Mouse (Mus musculus) hindbrain, embryonic 15.5 days (tissue): Measurements from ENCODE around the gene Vmn1r131. TPM values are rescaled to one million over a fixed set of nuclear protein-coding genes. Genes with fewer than 3 reads are reported as not detected.
"Not testable (repeated sequence)": the region's sequence is repeated elsewhere in the genome, so short reads cannot be mapped to it uniquely, and the experiment has no call there.

Source experiments
- ATAC-seq: fragments of 200-750 bp; cut with Nextera tagmentation; 2 replicates; pipeline ENCODE4 v1.8.0; 2017; ENCODE audit warnings: low read depth, moderate number of reproducible peaks, moderate TSS enrichment; ENCODE audit not compliant: low FRiP score
- H3K27ac ChIP-seq: fragments of 300-500 bp; sonication (generic); replicated peaks from 2 replicates; pipeline ENCODE4 v1.5.1; 2015; ENCODE audit warnings: mild to moderate bottlenecking, inconsistent platforms
- H3K27me3 ChIP-seq: fragments of 300-500 bp; sonication (generic); 2 replicates; pipeline ENCODE4 v1.6.1; 2015; ENCODE audit warnings: control low read depth, inconsistent platforms
- H3K36me3 ChIP-seq: fragments of 300-500 bp; sonication (generic); 2 replicates; pipeline ENCODE4 v1.6.1; 2015; ENCODE audit warnings: control low read depth, inconsistent platforms
- H3K4me1 ChIP-seq: fragments of 300-500 bp; sonication (generic); replicated peaks from 2 replicates; pipeline ENCODE4 v1.6.1; 2015; ENCODE audit warnings: control low read depth, inconsistent platforms
- H3K4me2 ChIP-seq: fragments of 300-500 bp; sonication (generic); 2 replicates; pipeline ENCODE4 v1.6.1; 2015; ENCODE audit warnings: moderate library complexity, mild to moderate bottlenecking, inconsistent platforms
- H3K4me3 ChIP-seq: fragments of 300-500 bp; sonication (generic); 2 replicates; pipeline ENCODE4 v1.5.1; 2015; ENCODE audit warnings: mild to moderate bottlenecking, inconsistent platforms
- H3K9ac ChIP-seq: fragments of 300-500 bp; sonication (generic); 2 replicates; pipeline ENCODE4 v1.6.1; 2015; ENCODE audit warnings: inconsistent platforms
- H3K9me3 ChIP-seq: fragments of 300-500 bp; sonication (generic); 2 replicates; pipeline ENCODE4 v1.6.1; 2016; ENCODE audit warnings: control low read depth, inconsistent platforms
- WGBS: fragments of 180-500 bp; shearing (Covaris S2); methylation state at CpG from one replicate; pipeline ENCODE4 v1.1.7; 2015; 5-methylcytosine and 5-hydroxymethylcytosine counted together
- polyA plus RNA-seq: library from polyadenylated mRNA; unstranded; fragments of >200 nt; fragmentation: Nextera tagmentation; extraction: Ambion mirVana; gene quantifications from 2 replicates; pipeline ENCODE4 v1.2.1, GENCODE M21; 2015

Gene Vmn1r131
- polyA plus RNA-seq: not detected in 2 replicates

DNA sequence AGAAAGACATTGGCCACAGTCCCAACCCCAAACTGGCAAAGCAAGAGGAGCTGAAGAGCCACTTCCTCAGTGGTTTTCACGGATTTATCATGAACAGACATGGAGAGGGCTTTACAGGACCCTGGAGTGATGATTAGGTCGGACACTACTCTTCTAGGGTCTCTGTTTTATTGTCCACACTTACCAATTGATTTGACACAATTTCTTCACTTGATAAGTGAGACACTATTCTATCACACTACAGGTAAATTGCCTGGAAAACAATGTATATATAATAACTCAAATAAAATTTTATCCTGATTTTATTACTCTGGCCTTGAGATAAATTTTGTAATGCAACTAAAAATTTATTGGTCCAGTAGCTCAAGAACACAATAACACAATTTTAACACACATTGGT, at the start of gene Vmn1r131:
Vmn1r131 (minus strand) TSS at position 101 of the 400 bp plus-strand sequence.
- not testable (repeated sequence) for H3K9ac ChIP-seq, H3K27me3 ChIP-seq, H3K36me3 ChIP-seq, H3K27ac ChIP-seq, H3K4me1 ChIP-seq, H3K4me2 ChIP-seq, ATAC-seq, H3K4me3 ChIP-seq, H3K9me3 ChIP-seq
- WGBS: no CpG with 5 or more reads among the region's 2 CpGs

DNA sequence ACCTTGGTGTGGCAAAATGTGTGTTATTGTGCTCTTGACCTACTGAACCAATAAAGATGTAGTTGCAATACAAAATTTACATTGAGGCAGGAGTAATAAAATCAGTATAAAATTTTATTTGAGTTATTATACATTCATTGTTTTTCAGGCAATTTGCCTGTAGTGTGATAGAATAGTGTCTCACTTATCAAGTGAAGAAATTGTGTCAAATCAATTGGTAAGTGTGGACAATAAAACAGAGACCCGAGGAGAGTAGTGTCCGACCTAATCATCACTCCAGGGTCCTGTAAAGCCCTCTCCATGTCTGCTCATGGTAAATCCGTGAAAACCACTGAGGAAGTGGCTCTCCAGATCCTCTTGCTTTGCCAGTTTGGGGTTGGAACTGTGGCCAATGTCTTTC, 34.4 kb downstream of the Vmn1r131 start, which contains the start of gene Vmn1r130:
Vmn1r130 (plus strand) TSS at position 301 of the 400 bp plus-strand sequence.
- not testable (repeated sequence) for H3K36me3 ChIP-seq, H3K27ac ChIP-seq, H3K4me2 ChIP-seq, H3K4me1 ChIP-seq, ATAC-seq, H3K27me3 ChIP-seq, H3K9me3 ChIP-seq, H3K9ac ChIP-seq, H3K4me3 ChIP-seq
- WGBS: no CpG with 5 or more reads among the region's 3 CpGs

Other genes starting within 250 kb of the Vmn1r131 start
- gene Vmn1r126, start 244.6 kb downstream of the Vmn1r131 start, polyA plus RNA-seq: not detected in 2 replicates
- gene Vmn1r127, start 226.2 kb downstream of the Vmn1r131 start, polyA plus RNA-seq: not detected in 2 replicates
- not detected in 2 replicates for gene Vmn1r128, start 196.7 kb downstream of the Vmn1r131 start, polyA plus RNA-seq
- gene Vmn1r129, start 184.8 kb downstream of the Vmn1r131 start, polyA plus RNA-seq: not detected in 2 replicates
- not detected in 2 replicates for gene Gm6882, start 113.3 kb downstream of the Vmn1r131 start, polyA plus RNA-seq
- not detected in 2 replicates for gene Vmn1r130, start 34.3 kb downstream of the Vmn1r131 start, polyA plus RNA-seq
- not detected in 2 replicates for gene Vmn1r132, start 68.0 kb upstream of the Vmn1r131 start, polyA plus RNA-seq
- gene Gm4175, start 215.4 kb upstream of the Vmn1r131 start, polyA plus RNA-seq: not detected in 2 replicates